Mouse (Mus musculus): ENCODE data around the gene Map3k14. TPM values are rescaled to one million over a fixed set of nuclear protein-coding genes. Genes with fewer than 3 reads are reported as not detected.

The Map3k14 gene
- polyA plus RNA-seq, 1 experiment, result 49.6 TPM

DNA sequence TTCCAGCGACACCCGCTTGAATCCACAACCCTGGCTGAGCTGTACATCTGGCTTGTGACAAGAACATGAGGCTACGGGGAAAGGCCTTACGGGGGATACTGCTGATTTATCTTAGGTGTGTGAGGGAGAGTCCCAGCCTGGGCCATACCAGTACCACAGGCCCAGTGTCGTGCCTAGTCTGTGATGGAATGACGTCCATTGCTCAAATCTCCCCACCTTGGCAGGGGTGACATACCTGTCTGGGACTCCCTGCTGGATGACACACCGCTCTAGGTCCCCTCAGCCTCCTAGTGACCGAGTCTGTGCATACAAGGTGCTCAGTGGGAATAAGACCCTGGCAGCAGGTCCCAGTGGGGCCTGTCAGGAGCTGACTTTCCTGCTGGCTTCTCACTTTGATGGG is 88.5 kb downstream of the Map3k14 start:
- 89% methylated on average over 8 of the region's 8 CpGs for WGBS
- Histone ChIP-seq H3K27ac (ENCODE audit: insufficient read depth, low read length) (no peak overlapping the region), H3K4me1 (ENCODE audit: control insufficient read depth, insufficient read depth, insufficient read length) (peaks cover 29% of the 10 kb centered on the region)

DNA sequence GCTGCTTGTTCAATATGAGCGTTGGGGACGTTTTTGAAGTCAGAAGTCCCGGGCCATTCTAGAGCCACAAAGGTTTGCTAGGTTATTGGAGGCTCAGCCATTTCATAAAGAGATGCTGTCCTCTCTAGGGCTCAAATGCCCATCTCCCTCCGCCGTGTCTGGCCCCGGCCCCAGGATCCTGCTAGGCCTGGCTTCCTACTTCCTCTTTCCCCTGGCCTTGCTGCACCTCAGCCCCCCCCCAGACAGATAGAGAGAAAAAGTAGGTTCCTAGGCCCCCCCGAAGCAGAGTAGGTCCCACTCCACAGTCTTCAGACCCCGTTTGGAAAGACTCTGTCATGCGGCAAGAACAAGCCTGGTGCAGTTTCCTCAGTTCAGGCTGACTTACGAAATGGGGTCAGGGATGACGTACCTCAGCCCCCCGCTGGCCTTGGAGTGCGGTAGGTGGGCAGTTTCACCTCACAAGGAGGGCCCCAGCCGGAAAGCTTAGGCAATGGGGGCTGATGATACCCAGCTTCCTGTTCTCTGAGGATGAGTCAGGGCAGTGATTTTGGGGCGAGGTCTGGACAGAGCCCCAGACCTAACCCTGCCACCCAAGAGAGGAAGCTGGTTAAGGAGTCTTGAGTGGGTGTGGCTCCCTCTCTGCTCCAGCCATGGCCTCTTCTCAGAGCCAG is 89.3 kb downstream of the Map3k14 start:
- H3K27ac ChIP-seq (ENCODE audit: insufficient read depth, low read length), result peak overlapping the region; percentile 84
- DNase-seq (ENCODE audit: low read depth in 1 of 2, low spot score in 2 of 2), result no peak
- peaks cover 28% of the 10 kb centered on the region for H3K36me3 ChIP-seq (ENCODE audit: control insufficient read depth, insufficient read depth, low read length)
- H3K4me1 ChIP-seq (ENCODE audit: control insufficient read depth, insufficient read depth, insufficient read length), result peaks cover 33% of the 10 kb centered on the region
- H3K4me3 ChIP-seq (ENCODE audit: extremely low read depth, insufficient read depth, insufficient read length), result peak overlapping the region; percentile 25; the same call in 1 of the 2 replicates
- H3K27me3 ChIP-seq (ENCODE audit: control insufficient read depth, insufficient read depth, low read length), result no peaks in the 10 kb centered on the region
- TF ChIP-seq CTCF (IDR thresholded peaks at IDR 0.05; ENCODE audit: extremely low read depth, insufficient read depth, insufficient read length, insufficient replicate concordance), result no peak
- TF ChIP-seq POLR2A (IDR thresholded peaks at IDR 0.05; ENCODE audit: low read depth, low read length), result no peak
- WGBS, result 19% methylated on average over 15 of the region's 15 CpGs

More for the DNA sequence above, 88.5 kb downstream of the Map3k14 start:
- no peak for DNase-seq (ENCODE audit: low read depth in 1 of 2, low spot score in 2 of 2)
- Histone ChIP-seq H3K4me3 (ENCODE audit: extremely low read depth, insufficient read depth, insufficient read length) (no peak overlapping the region), H3K36me3 (ENCODE audit: control insufficient read depth, insufficient read depth, low read length) (peaks cover 29% of the 10 kb centered on the region), H3K27me3 (ENCODE audit: control insufficient read depth, insufficient read depth, low read length) (no peaks in the 10 kb centered on the region)
- TF ChIP-seq POLR2A (IDR thresholded peaks at IDR 0.05; ENCODE audit: low read depth, low read length), result no peak
- no peak for TF ChIP-seq CTCF (IDR thresholded peaks at IDR 0.05; ENCODE audit: extremely low read depth, insufficient read depth, insufficient read length, insufficient replicate concordance)

DNA sequence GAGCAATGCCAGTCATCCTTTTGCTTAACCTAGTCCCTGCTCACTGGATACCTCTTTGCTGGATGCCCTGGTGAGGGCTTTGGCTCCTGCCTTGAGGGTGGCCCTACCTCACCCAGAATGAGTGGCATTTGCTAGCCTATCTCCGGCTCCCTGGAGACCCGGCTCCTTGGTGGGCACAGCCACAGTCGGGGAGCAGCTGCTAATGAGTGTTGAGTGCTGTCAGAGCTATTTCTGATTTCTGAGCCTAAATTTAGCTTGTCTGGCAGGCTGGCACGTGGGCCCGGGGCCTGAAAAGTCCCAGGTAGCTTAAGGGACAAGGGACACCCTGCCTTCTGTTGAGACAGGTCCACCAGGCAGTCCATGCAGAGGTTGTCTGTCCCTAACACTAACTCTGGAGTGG is 90.1 kb downstream of the Map3k14 start:
- WGBS, result 33% methylated on average over 5 of the region's 5 CpGs
- H3K4me3 ChIP-seq (ENCODE audit: extremely low read depth, insufficient read depth, insufficient read length), result peak overlapping the region; percentile 4; the same call in 1 of the 2 replicates

DNA sequence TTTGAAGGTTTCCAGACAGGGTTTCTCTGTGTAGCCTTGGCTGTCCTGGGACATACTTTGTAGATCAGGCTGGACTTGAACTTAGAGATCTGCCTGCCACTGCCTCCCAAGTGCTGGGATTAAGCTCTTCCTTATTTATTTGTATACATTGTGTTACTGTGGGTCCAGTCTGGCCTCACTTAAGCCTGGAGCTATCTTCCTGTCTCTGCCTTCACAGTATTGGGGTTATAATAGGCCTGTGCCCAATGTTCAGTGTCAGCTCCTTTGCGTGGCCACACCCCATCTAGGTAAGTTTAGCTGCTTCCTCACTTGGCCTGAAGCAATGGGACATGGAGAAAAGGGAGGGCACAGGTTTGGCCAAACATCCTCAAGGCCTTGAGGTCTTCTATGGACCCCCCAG is 90.8 kb downstream of the Map3k14 start:
- no peak for DNase-seq (ENCODE audit: low read depth in 1 of 2, low spot score in 2 of 2)
- no peaks in the 10 kb centered on the region for H3K27me3 ChIP-seq (ENCODE audit: control insufficient read depth, insufficient read depth, low read length)
- peaks cover 33% of the 10 kb centered on the region for H3K4me1 ChIP-seq (ENCODE audit: control insufficient read depth, insufficient read depth, insufficient read length)
- no peak overlapping the region for H3K4me3 ChIP-seq (ENCODE audit: extremely low read depth, insufficient read depth, insufficient read length)
- TF ChIP-seq CTCF (IDR thresholded peaks at IDR 0.05; ENCODE audit: extremely low read depth, insufficient read depth, insufficient read length, insufficient replicate concordance) (no peak), POLR2A (IDR thresholded peaks at IDR 0.05; ENCODE audit: low read depth, low read length) (no peak)
- WGBS, result 59% methylated on average over 1 of the region's 1 CpGs
- peaks cover 16% of the 10 kb centered on the region for H3K36me3 ChIP-seq (ENCODE audit: control insufficient read depth, insufficient read depth, low read length)
- peak overlapping the region; percentile 84 for H3K27ac ChIP-seq (ENCODE audit: insufficient read depth, low read length)

More for the DNA sequence above, 90.1 kb downstream of the Map3k14 start:
- Histone ChIP-seq H3K27me3 (ENCODE audit: control insufficient read depth, insufficient read depth, low read length) (no peaks in the 10 kb centered on the region), H3K27ac (ENCODE audit: insufficient read depth, low read length) (peak overlapping the region; percentile 84), H3K36me3 (ENCODE audit: control insufficient read depth, insufficient read depth, low read length) (peaks cover 23% of the 10 kb centered on the region), H3K4me1 (ENCODE audit: control insufficient read depth, insufficient read depth, insufficient read length) (peaks cover 33% of the 10 kb centered on the region)
- TF ChIP-seq CTCF (IDR thresholded peaks at IDR 0.05; ENCODE audit: extremely low read depth, insufficient read depth, insufficient read length, insufficient replicate concordance) (no peak), POLR2A (IDR thresholded peaks at IDR 0.05; ENCODE audit: low read depth, low read length) (no peak)
- DNase-seq (ENCODE audit: low read depth in 1 of 2, low spot score in 2 of 2), result no peak

DNA sequence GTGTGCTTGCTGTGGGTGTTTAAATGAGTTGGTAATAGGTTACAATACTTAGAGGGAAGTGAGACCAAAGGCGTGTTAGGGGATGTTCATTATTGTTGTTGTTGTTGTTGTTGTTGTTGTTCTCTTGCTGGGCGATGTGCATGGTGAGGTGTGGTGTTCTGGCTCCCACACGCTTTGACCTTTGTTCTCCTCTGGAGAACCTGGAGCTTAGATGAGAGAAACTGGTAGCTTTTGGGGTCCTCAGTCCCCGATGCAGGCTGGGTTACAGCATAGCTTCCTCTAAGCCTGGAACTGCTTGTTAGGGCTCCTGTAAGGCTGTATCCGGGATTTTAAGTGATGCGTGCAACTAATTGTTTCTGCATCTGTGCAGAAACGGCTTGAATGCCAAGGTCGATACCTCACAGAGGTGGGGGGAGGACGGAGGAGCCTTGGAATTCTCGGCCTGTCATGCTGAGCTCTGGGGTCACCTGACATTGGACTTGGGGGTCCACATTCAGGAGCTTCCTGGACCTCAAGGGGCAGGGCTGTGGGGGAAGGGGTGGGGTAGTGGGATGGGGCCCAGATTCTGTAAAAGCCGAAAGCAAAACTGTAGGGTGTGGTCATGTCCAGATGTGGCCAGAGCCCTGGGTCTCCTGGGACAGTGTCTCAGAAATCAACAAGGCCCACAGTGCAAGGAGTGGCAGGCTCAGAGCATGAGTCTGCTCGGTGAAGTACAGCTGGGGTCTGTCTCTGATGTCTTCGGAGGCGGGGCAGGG is 91.4 kb downstream of the Map3k14 start:
- no peak for DNase-seq (ENCODE audit: low read depth in 1 of 2, low spot score in 2 of 2)
- no peak for TF ChIP-seq POLR2A (IDR thresholded peaks at IDR 0.05; ENCODE audit: low read depth, low read length)
- no peak for TF ChIP-seq CTCF (IDR thresholded peaks at IDR 0.05; ENCODE audit: extremely low read depth, insufficient read depth, insufficient read length, insufficient replicate concordance)
- Histone ChIP-seq H3K27me3 (ENCODE audit: control insufficient read depth, insufficient read depth, low read length) (no peaks in the 10 kb centered on the region), H3K27ac (ENCODE audit: insufficient read depth, low read length) (peak overlapping the region; percentile 84), H3K36me3 (ENCODE audit: control insufficient read depth, insufficient read depth, low read length) (peaks cover 16% of the 10 kb centered on the region), H3K4me1 (ENCODE audit: control insufficient read depth, insufficient read depth, insufficient read length) (peaks cover 33% of the 10 kb centered on the region), H3K4me3 (ENCODE audit: extremely low read depth, insufficient read depth, insufficient read length) (peak overlapping the region; percentile 23; the same call in 1 of the 2 replicates)
- 17% methylated on average over 14 of the region's 14 CpGs for WGBS

DNA sequence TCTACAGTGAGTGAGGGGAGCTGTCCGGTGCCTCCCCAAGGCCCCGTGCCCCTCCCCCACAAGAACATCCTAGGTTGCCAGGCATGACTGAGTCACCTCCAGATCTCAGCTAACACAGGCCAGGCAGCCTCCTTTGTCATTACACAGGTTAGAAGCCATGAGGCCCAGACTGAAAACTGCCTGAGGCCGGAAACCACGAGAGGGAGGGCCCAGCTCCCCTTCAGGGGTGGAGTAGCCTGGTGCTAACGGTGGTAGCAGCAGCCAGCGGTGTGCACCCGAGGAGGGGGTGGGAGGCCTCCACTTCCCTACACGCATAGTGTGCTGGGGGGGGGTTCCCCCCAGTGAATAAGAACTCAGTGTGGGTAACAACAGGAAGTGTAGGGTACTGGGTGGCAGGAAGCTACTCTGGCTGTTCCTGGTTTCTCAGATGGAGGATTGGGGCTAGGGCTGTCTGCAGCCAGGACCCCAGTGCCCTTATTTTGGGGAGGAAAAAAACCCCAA is 92.3 kb downstream of the Map3k14 start:
- Histone ChIP-seq H3K27ac (ENCODE audit: insufficient read depth, low read length) (peak overlapping the region; percentile 99), H3K27me3 (ENCODE audit: control insufficient read depth, insufficient read depth, low read length) (no peaks in the 10 kb centered on the region), H3K36me3 (ENCODE audit: control insufficient read depth, insufficient read depth, low read length) (peaks cover 9% of the 10 kb centered on the region), H3K4me1 (ENCODE audit: control insufficient read depth, insufficient read depth, insufficient read length) (peaks cover 33% of the 10 kb centered on the region), H3K4me3 (ENCODE audit: extremely low read depth, insufficient read depth, insufficient read length) (peak overlapping the region; percentile 47; the same call in 1 of the 2 replicates)
- WGBS, result 9% methylated on average over 8 of the region's 8 CpGs
- TF ChIP-seq CTCF (IDR thresholded peaks at IDR 0.05; ENCODE audit: extremely low read depth, insufficient read depth, insufficient read length, insufficient replicate concordance), result no peak
- peak; percentile 25 for TF ChIP-seq POLR2A (IDR thresholded peaks at IDR 0.05; ENCODE audit: low read depth, low read length)
- DNase-seq (ENCODE audit: low read depth in 1 of 2, low spot score in 2 of 2), result peak; percentile 87 to 95

Measured in spleen, adult 2 months (tissue).